Mouse (Mus musculus) embryonic facial prominence, embryonic 15.5 days (tissue): ENCODE results near the gene Mreg. TPM values are rescaled to one million over a fixed set of nuclear protein-coding genes. Genes with fewer than 3 reads are reported as not detected.

Source experiments
- ATAC-seq: fragments of 200-750 bp; cut with Nextera tagmentation; 2 replicates; pipeline ENCODE4 v1.8.0; 2017; ENCODE audit warnings: low read depth, moderate TSS enrichment; ENCODE audit not compliant: insufficient number of reproducible peaks, low FRiP score, low TSS enrichment
- H3K27ac ChIP-seq: fragments of 300-500 bp; sonication (generic); replicated peaks from 2 replicates; pipeline ENCODE4 v1.5.1; 2015; ENCODE audit warnings: mild to moderate bottlenecking, inconsistent platforms
- H3K27me3 ChIP-seq: fragments of 300-500 bp; sonication (generic); 2 replicates; pipeline ENCODE4 v1.6.1; 2015; ENCODE audit warnings: inconsistent platforms
- H3K36me3 ChIP-seq: fragments of 300-500 bp; sonication (generic); 2 replicates; pipeline ENCODE4 v1.6.1; 2015; ENCODE audit warnings: mild to moderate bottlenecking, inconsistent platforms
- H3K4me1 ChIP-seq: fragments of 300-500 bp; sonication (generic); 2 replicates; pipeline ENCODE4 v1.6.1; 2015; ENCODE audit warnings: inconsistent platforms
- H3K4me2 ChIP-seq: fragments of 300-500 bp; sonication (generic); replicated peaks from 2 replicates; pipeline ENCODE4 v1.6.1; 2015; ENCODE audit warnings: mild to moderate bottlenecking, inconsistent platforms
- H3K4me3 ChIP-seq: fragments of 300-500 bp; sonication (generic); replicated peaks from 2 replicates; pipeline ENCODE4 v1.5.1; 2015; ENCODE audit warnings: mild to moderate bottlenecking, inconsistent platforms
- H3K9ac ChIP-seq: fragments of 300-500 bp; sonication (generic); 2 replicates; pipeline ENCODE4 v1.6.1; 2015; ENCODE audit warnings: inconsistent platforms
- H3K9me3 ChIP-seq: fragments of 300-500 bp; sonication (generic); replicated peaks from 2 replicates; pipeline ENCODE4 v1.6.1; 2016; ENCODE audit warnings: inconsistent platforms
- WGBS: fragments of 180-500 bp; shearing (Covaris S2); methylation state at CpG from one replicate; pipeline ENCODE4 v1.1.7; 2015; 5-methylcytosine and 5-hydroxymethylcytosine counted together
- polyA plus RNA-seq: library from polyadenylated mRNA; unstranded; fragments of >200 nt; fragmentation: Nextera tagmentation; extraction: Ambion mirVana; gene quantifications from 2 replicates; pipeline ENCODE4 v1.2.1, GENCODE M21; 2015

The Mreg gene
- polyA plus RNA-seq, 1 experiment from 2014 or later: 10.4 TPM

GRCm38 (mm10) chr1:72188142-72188738, 23.9 kb downstream of the Mreg start:
- WGBS: 56% methylated on average over 16 of the region's 16 CpGs
- Histone ChIP-seq H3K9ac (no peak overlapping the region), H3K4me1 (peaks cover 9% of the 10 kb centered on the region; the same call in 1 of the 2 replicates), H3K27me3 (no peaks in the 10 kb centered on the region), H3K36me3 (no peaks in the 10 kb centered on the region), H3K4me2 (peak overlapping the region; percentile 8; the same call in 1 of the 2 replicates), H3K27ac (no peak overlapping the region), H3K9me3 (no peaks in the 10 kb centered on the region), H3K4me3 (0 out of 2 replicates have a peak overlapping the region, but pooled peaks have one; percentile 5)
- no peak for ATAC-seq

- Histone ChIP-seq H3K4me3 (0 out of 2 replicates have a peak overlapping the region, but pooled peaks have one; percentile 5), H3K4me1 (peaks cover 16% of the 10 kb centered on the region), H3K4me2 (peak overlapping the region; percentile 8; the same call in 1 of the 2 replicates), H3K9me3 (no peaks in the 10 kb centered on the region), H3K36me3 (no peaks in the 10 kb centered on the region), H3K27me3 (no peaks in the 10 kb centered on the region), H3K27ac (no peak overlapping the region), H3K9ac (no peak overlapping the region)
- ATAC-seq: no peak
- WGBS: 50% methylated on average over 10 of the region's 10 CpGs
Observed at GRCm38 (mm10) chr1:72187486-72187885, 24.6 kb downstream of the Mreg start.

- Histone ChIP-seq H3K9ac (no peak overlapping the region), H3K36me3 (no peaks in the 10 kb centered on the region), H3K9me3 (no peaks in the 10 kb centered on the region), H3K27me3 (no peaks in the 10 kb centered on the region), H3K4me3 (no peak overlapping the region), H3K27ac (peak overlapping the region; percentile 17; the same call in 1 of the 2 replicates), H3K4me1 (peaks cover 18% of the 10 kb centered on the region), H3K4me2 (no peak overlapping the region)
- ATAC-seq: no peak
- WGBS: 58% methylated on average over 5 of the region's 5 CpGs
Observed at GRCm38 (mm10) chr1:72186151-72186550, 26.0 kb downstream of the Mreg start.

- H3K9ac ChIP-seq: no peak overlapping the region
- H3K4me1 ChIP-seq: peaks cover 18% of the 10 kb centered on the region
- ATAC-seq: no peak
- H3K4me2 ChIP-seq: peak overlapping the region; percentile 26; the same call in 1 of the 2 replicates
- no peak overlapping the region for H3K4me3 ChIP-seq
- WGBS: 49% methylated on average over 6 of the region's 6 CpGs
- no peaks in the 10 kb centered on the region for H3K36me3 ChIP-seq
- no peak overlapping the region for H3K27ac ChIP-seq
- H3K27me3 ChIP-seq: no peaks in the 10 kb centered on the region
- H3K9me3 ChIP-seq: no peaks in the 10 kb centered on the region
Observed at GRCm38 (mm10) chr1:72183554-72183953, 28.6 kb downstream of the Mreg start.

GRCm38 (mm10) chr1:72182930-72183499, 29.1 kb downstream of the Mreg start:
- ATAC-seq: peak; percentile 75; the same call in 1 of the 2 replicates
- Histone ChIP-seq H3K9ac (no peak overlapping the region), H3K4me3 (no peak overlapping the region), H3K4me2 (peak overlapping the region; percentile 26; the same call in 1 of the 2 replicates), H3K36me3 (no peaks in the 10 kb centered on the region), H3K4me1 (peaks cover 18% of the 10 kb centered on the region), H3K9me3 (no peaks in the 10 kb centered on the region), H3K27ac (no peak overlapping the region), H3K27me3 (no peaks in the 10 kb centered on the region)
- 5% methylated on average over 13 of the region's 13 CpGs for WGBS

GRCm38 (mm10) chr1:72179947-72180346, 32.2 kb downstream of the Mreg start:
- Histone ChIP-seq H3K9me3 (no peaks in the 10 kb centered on the region), H3K27me3 (no peaks in the 10 kb centered on the region), H3K4me1 (peaks cover 10% of the 10 kb centered on the region; the same call in 1 of the 2 replicates), H3K27ac (no peak overlapping the region), H3K36me3 (no peaks in the 10 kb centered on the region), H3K4me2 (no peak overlapping the region), H3K4me3 (no peak overlapping the region), H3K9ac (no peak overlapping the region)
- ATAC-seq: no peak
- WGBS: 87% methylated on average over 7 of the region's 7 CpGs

GRCm38 (mm10) chr1:72176239-72176638, 35.9 kb downstream of the Mreg start:
- H3K4me1 ChIP-seq: no peaks in the 10 kb centered on the region
- no peaks in the 10 kb centered on the region for H3K9me3 ChIP-seq
- H3K36me3 ChIP-seq: no peaks in the 10 kb centered on the region
- no peak overlapping the region for H3K27ac ChIP-seq
- no peak for ATAC-seq
- H3K4me2 ChIP-seq: no peak overlapping the region
- H3K9ac ChIP-seq: no peak overlapping the region
- no peak overlapping the region for H3K4me3 ChIP-seq
- no peaks in the 10 kb centered on the region for H3K27me3 ChIP-seq
- 72% methylated on average over 6 of the region's 6 CpGs for WGBS

GRCm38 (mm10) chr1:72174183-72174582, 37.9 kb downstream of the Mreg start:
- Histone ChIP-seq H3K4me3 (no peak overlapping the region), H3K4me1 (no peaks in the 10 kb centered on the region), H3K9ac (no peak overlapping the region), H3K36me3 (no peaks in the 10 kb centered on the region), H3K27me3 (no peaks in the 10 kb centered on the region), H3K4me2 (no peak overlapping the region), H3K27ac (no peak overlapping the region), H3K9me3 (no peaks in the 10 kb centered on the region)
- WGBS: 58% methylated on average over 7 of the region's 7 CpGs
- ATAC-seq: no peak

GRCm38 (mm10) chr1:72173402-72174051, 38.6 kb downstream of the Mreg start:
- Histone ChIP-seq H3K4me3 (no peak overlapping the region), H3K4me2 (no peak overlapping the region), H3K9me3 (no peaks in the 10 kb centered on the region), H3K4me1 (no peaks in the 10 kb centered on the region), H3K36me3 (no peaks in the 10 kb centered on the region), H3K9ac (no peak overlapping the region), H3K27ac (no peak overlapping the region), H3K27me3 (no peaks in the 10 kb centered on the region)
- WGBS: 66% methylated on average over 8 of the region's 8 CpGs
- ATAC-seq: no peak

GRCm38 (mm10) chr1:72172788-72173187, 39.3 kb downstream of the Mreg start:
- Histone ChIP-seq H3K4me3 (no peak overlapping the region), H3K4me1 (no peaks in the 10 kb centered on the region), H3K4me2 (no peak overlapping the region), H3K9me3 (no peaks in the 10 kb centered on the region), H3K27ac (no peak overlapping the region), H3K36me3 (no peaks in the 10 kb centered on the region), H3K27me3 (no peaks in the 10 kb centered on the region), H3K9ac (no peak overlapping the region)
- WGBS: 80% methylated on average over 8 of the region's 8 CpGs
- ATAC-seq: no peak

GRCm38 (mm10) chr1:72171001-72171860, 40.9 kb downstream of the Mreg start:
- ATAC-seq: peak; percentile 67
- Histone ChIP-seq H3K9me3 (no peaks in the 10 kb centered on the region), H3K4me2 (no peak overlapping the region), H3K36me3 (no peaks in the 10 kb centered on the region), H3K4me3 (no peak overlapping the region), H3K27me3 (no peaks in the 10 kb centered on the region), H3K4me1 (no peaks in the 10 kb centered on the region), H3K27ac (no peak overlapping the region), H3K9ac (no peak overlapping the region)
- 68% methylated on average over 13 of the region's 13 CpGs for WGBS
